1 mouse cellular context compared by ENCODE assay signal in genomic region chr11:65806321-65806904, GRCm38 (mm10).
TF ChIP-seq lines count a peak whose summit lies in the region.

No protein-coding gene starts in this region.

TF ChIP-seq in CH12.LX, 34 proteins besides CTCF, POLR2A, EP300 and RAD21 (continued from another document):
- no peak for TF ChIP-seq IRF4 (IDR thresholded peaks at IDR 0.05; ENCODE audit: low read depth, low read length)
- TF ChIP-seq RCOR1 (conservative IDR thresholded peaks at IDR 0.05; ENCODE audit: low read depth, low read length) = 0 out of 2 replicates have a peak, but pooled peaks have one; percentile 5
